Mouse (Mus musculus): Measurements from ENCODE around the gene Ehbp1l1. TPM values are rescaled to one million over a fixed set of nuclear protein-coding genes. Genes with fewer than 3 reads are reported as not detected.

Ehbp1l1 gene
- polyA plus RNA-seq, 1 experiment from 2014 or later = 122 TPM

- Histone ChIP-seq H3K9ac (no peak overlapping the region), H3K36me3 (no peaks in the 10 kb centered on the region), H3K4me1 (peaks cover 48% of the 10 kb centered on the region), H3K9me3 (replicated peaks) (no peaks in the 10 kb centered on the region), H3K27ac (no peak overlapping the region), H3K4me2 (peak overlapping the region; percentile 54; the same call in 1 of the 2 replicates), H3K4me3 (no peak overlapping the region), H3K27me3 (replicated peaks) (peaks cover 100% of the 10 kb centered on the region)
- 31% methylated on average over 12 of the region's 12 CpGs for WGBS (ENCODE audit: insufficient replicate concordance)
- ATAC-seq = peak; percentile 62
These were observed 20.8 kb upstream of the Ehbp1l1 start for GRCm38 (mm10) chr19:5746907-5747363.

- H3K9ac ChIP-seq = 0 out of 2 replicates have a peak overlapping the region, but pooled peaks have one; percentile 33
- peak overlapping the region; percentile 24; the same call in 1 of the 2 replicates for H3K4me3 ChIP-seq
- H3K27me3 ChIP-seq (replicated peaks) = peaks cover 100% of the 10 kb centered on the region
- peaks cover 48% of the 10 kb centered on the region for H3K4me1 ChIP-seq
- no peak for ATAC-seq
- H3K27ac ChIP-seq = no peak overlapping the region
- no peaks in the 10 kb centered on the region for H3K36me3 ChIP-seq
- 10% methylated on average over 36 of the region's 36 CpGs for WGBS (ENCODE audit: insufficient replicate concordance)
- H3K4me2 ChIP-seq = peak overlapping the region; percentile 54
- H3K9me3 ChIP-seq (replicated peaks) = no peaks in the 10 kb centered on the region
These were observed 19.9 kb upstream of the Ehbp1l1 start for GRCm38 (mm10) chr19:5745756-5746710.

- Histone ChIP-seq H3K27ac (no peak overlapping the region), H3K36me3 (no peaks in the 10 kb centered on the region), H3K27me3 (replicated peaks) (peaks cover 100% of the 10 kb centered on the region), H3K4me1 (peaks cover 47% of the 10 kb centered on the region), H3K9ac (no peak overlapping the region), H3K4me2 (no peak overlapping the region), H3K4me3 (no peak overlapping the region), H3K9me3 (replicated peaks) (no peaks in the 10 kb centered on the region)
- WGBS (ENCODE audit: insufficient replicate concordance) = 51% methylated on average over 5 of the region's 5 CpGs
- ATAC-seq = no peak
These were observed 17.5 kb upstream of the Ehbp1l1 start for GRCm38 (mm10) chr19:5743576-5743975.

- Histone ChIP-seq H3K36me3 (no peaks in the 10 kb centered on the region), H3K9ac (peak overlapping the region; percentile 62), H3K27me3 (replicated peaks) (peaks cover 97% of the 10 kb centered on the region), H3K4me3 (peak overlapping the region; percentile 54), H3K4me2 (peak overlapping the region; percentile 69), H3K27ac (no peak overlapping the region), H3K9me3 (replicated peaks) (no peaks in the 10 kb centered on the region), H3K4me1 (peaks cover 43% of the 10 kb centered on the region)
- WGBS (ENCODE audit: insufficient replicate concordance) = 8% methylated on average over 32 of the region's 32 CpGs
- no peak for ATAC-seq
These were observed 16.1 kb upstream of the Ehbp1l1 start for GRCm38 (mm10) chr19:5742241-5742641.

GRCm38 (mm10) chr19:5741641-5742240 is 15.6 kb upstream of the Ehbp1l1 start:
- Histone ChIP-seq H3K4me1 (peaks cover 38% of the 10 kb centered on the region), H3K27me3 (replicated peaks) (peaks cover 97% of the 10 kb centered on the region), H3K36me3 (no peaks in the 10 kb centered on the region), H3K4me3 (peak overlapping the region; percentile 54), H3K4me2 (peak overlapping the region; percentile 69), H3K27ac (no peak overlapping the region), H3K9ac (peak overlapping the region; percentile 62), H3K9me3 (replicated peaks) (no peaks in the 10 kb centered on the region)
- WGBS (ENCODE audit: insufficient replicate concordance) = under 1% methylated on average over 55 of the region's 55 CpGs
- ATAC-seq = no peak

- Histone ChIP-seq H3K27me3 (replicated peaks) (peaks cover 97% of the 10 kb centered on the region), H3K27ac (peak within 1 kb of the TSS; percentile 45; the same call in 1 of the 2 replicates), H3K4me3 (peak within 1 kb of the TSS; percentile 54), H3K9ac (peak within 1 kb of the TSS; percentile 62), H3K4me1 (peaks cover 27% of the 10 kb centered on the region), H3K9me3 (replicated peaks) (no peaks in the 10 kb centered on the region), H3K36me3 (no peaks in the 10 kb centered on the region), H3K4me2 (peak within 1 kb of the TSS; percentile 69)
- WGBS (ENCODE audit: insufficient replicate concordance) = 40% methylated on average over 14 of the region's 14 CpGs
- no peak for ATAC-seq
These were observed 14.5 kb upstream of the Ehbp1l1 start, which contains the start of gene Ltbp3 for GRCm38 (mm10) chr19:5740320-5741317. Gene Ltbp3, plus strand, starts transcription at chr19:5740904.

- no peak overlapping the region for H3K9ac ChIP-seq
- no peaks in the 10 kb centered on the region for H3K36me3 ChIP-seq
- no peak overlapping the region for H3K27ac ChIP-seq
- no peaks in the 10 kb centered on the region for H3K9me3 ChIP-seq (replicated peaks)
- H3K27me3 ChIP-seq (replicated peaks) = peaks cover 97% of the 10 kb centered on the region
- H3K4me3 ChIP-seq = no peak overlapping the region
- peaks cover 23% of the 10 kb centered on the region; the same call in 1 of the 2 replicates for H3K4me1 ChIP-seq
- no peak for ATAC-seq
- 27% methylated on average over 2 of the region's 2 CpGs for WGBS (ENCODE audit: insufficient replicate concordance)
- H3K4me2 ChIP-seq = no peak overlapping the region
These were observed 13.3 kb upstream of the Ehbp1l1 start for GRCm38 (mm10) chr19:5739446-5739845.

- no peak overlapping the region for H3K27ac ChIP-seq
- peaks cover 55% of the 10 kb centered on the region for H3K27me3 ChIP-seq (replicated peaks)
These were observed 8.2 kb upstream of the Ehbp1l1 start for GRCm38 (mm10) chr19:5734325-5734724.

GRCm38 (mm10) chr19:5731264-5731978 is 5.3 kb upstream of the Ehbp1l1 start:
- peaks cover 29% of the 10 kb centered on the region for H3K27me3 ChIP-seq (replicated peaks)
- under 1% methylated on average over 47 of the region's 47 CpGs for WGBS (ENCODE audit: insufficient replicate concordance)
- H3K36me3 ChIP-seq = peaks cover 10% of the 10 kb centered on the region
- peaks cover 53% of the 10 kb centered on the region for H3K4me1 ChIP-seq
- H3K9ac ChIP-seq = peak overlapping the region; percentile 79
- no peaks in the 10 kb centered on the region for H3K9me3 ChIP-seq (replicated peaks)
- ATAC-seq = peak; percentile 46
- H3K4me2 ChIP-seq = peak overlapping the region; percentile 92
- H3K27ac ChIP-seq = peak overlapping the region; percentile 55
- H3K4me3 ChIP-seq = peak overlapping the region; percentile 73

More at GRCm38 (mm10) chr19:5734325-5734724, 8.2 kb upstream of the Ehbp1l1 start:
- WGBS (ENCODE audit: insufficient replicate concordance) = 60% methylated on average over 9 of the region's 9 CpGs
- H3K36me3 ChIP-seq = peaks cover 6% of the 10 kb centered on the region
- ATAC-seq = no peak
- no peaks in the 10 kb centered on the region for H3K9me3 ChIP-seq (replicated peaks)
- H3K4me3 ChIP-seq = no peak overlapping the region
- peaks cover 27% of the 10 kb centered on the region for H3K4me1 ChIP-seq
- H3K9ac ChIP-seq = no peak overlapping the region
- no peak overlapping the region for H3K4me2 ChIP-seq

- peak overlapping the region; percentile 55 for H3K27ac ChIP-seq
- H3K27me3 ChIP-seq (replicated peaks) = peaks cover 20% of the 10 kb centered on the region
- peak overlapping the region; percentile 79 for H3K9ac ChIP-seq
- ATAC-seq = no peak
- H3K9me3 ChIP-seq (replicated peaks) = no peaks in the 10 kb centered on the region
- peaks cover 10% of the 10 kb centered on the region for H3K36me3 ChIP-seq
- peak overlapping the region; percentile 73 for H3K4me3 ChIP-seq
- WGBS (ENCODE audit: insufficient replicate concordance) = 65% methylated on average over 29 of the region's 29 CpGs
- H3K4me1 ChIP-seq = peaks cover 53% of the 10 kb centered on the region
- H3K4me2 ChIP-seq = peak overlapping the region; percentile 92
These were observed 4.4 kb upstream of the Ehbp1l1 start for GRCm38 (mm10) chr19:5730314-5731186.
